Mouse (Mus musculus): ENCODE measurements around the gene Alcam. TPM values are rescaled to one million over a fixed set of nuclear protein-coding genes. Genes with fewer than 3 reads are reported as not detected.

Alcam gene
- polyA plus RNA-seq, 2 experiments, result 7.3 to 7.5 TPM

DNA sequence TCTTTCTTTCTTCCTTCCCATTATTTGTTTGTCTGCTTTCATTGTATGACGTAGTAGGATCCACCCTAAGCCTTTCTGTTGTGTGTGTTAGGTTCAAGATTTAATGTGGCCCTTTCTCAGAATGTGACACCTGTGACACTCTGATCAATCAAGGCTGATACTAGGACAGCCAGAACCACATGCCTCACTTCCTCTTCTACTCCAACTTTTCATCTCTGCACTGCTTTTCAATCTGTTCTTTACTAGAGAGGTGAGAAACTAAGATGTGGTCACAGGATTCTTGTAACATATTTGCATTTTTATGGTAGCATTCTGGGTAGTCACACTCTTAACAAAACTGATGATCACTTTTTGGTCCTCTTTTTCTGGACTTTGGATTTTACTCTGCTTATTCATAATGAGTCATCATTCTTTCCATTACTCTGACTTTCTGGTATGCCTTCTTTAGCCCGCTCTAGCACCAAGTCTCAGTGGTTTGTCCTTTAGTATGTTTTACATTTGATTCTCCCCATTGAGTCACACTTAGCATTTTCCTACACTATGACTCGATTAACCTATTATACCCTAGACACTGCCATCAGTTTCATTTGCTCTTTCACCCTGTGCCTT lies 161.3 kb downstream of the Alcam start:
- H3K36me3 ChIP-seq (replicated peaks; ENCODE audit: control insufficient read depth, insufficient read depth, low read depth), result no peaks in the 10 kb centered on the region
- no peaks in the 10 kb centered on the region for H3K4me1 ChIP-seq (replicated peaks; ENCODE audit: control insufficient read depth in 2 of 2, insufficient read depth in 2 of 2, low read length in 1 of 2)
- H3K9me3 ChIP-seq (ENCODE audit: control insufficient read depth, low read length), result no peaks in the 10 kb centered on the region
- H3K27me3 ChIP-seq (ENCODE audit: control insufficient read depth, insufficient read depth, low read length), result no peaks in the 10 kb centered on the region
- DNase-seq (ENCODE audit: low read depth in 3 of 3, low spot score in 3 of 3), result no peak
- H3K27ac ChIP-seq, result no peak overlapping the region
- no peak for ATAC-seq (ENCODE audit: insufficient read depth)
- 48% methylated on average over 3 of the region's 3 CpGs for WGBS (ENCODE audit: insufficient replicate concordance)
- no peak overlapping the region for H3K4me2 ChIP-seq (ENCODE audit: low read depth)
- H3K9ac ChIP-seq (replicated peaks), result no peak overlapping the region
- TF ChIP-seq CTCF (IDR thresholded peaks at IDR 0.05; ENCODE audit: low read depth), result no peak
- TF ChIP-seq EP300 (IDR thresholded peaks at IDR 0.05; ENCODE audit: low read depth), result no peak
- H3K4me3 ChIP-seq (ENCODE audit: insufficient read depth in 1 of 2, low read depth in 2 of 2, low read length in 2 of 2), result no peak overlapping the region

DNA sequence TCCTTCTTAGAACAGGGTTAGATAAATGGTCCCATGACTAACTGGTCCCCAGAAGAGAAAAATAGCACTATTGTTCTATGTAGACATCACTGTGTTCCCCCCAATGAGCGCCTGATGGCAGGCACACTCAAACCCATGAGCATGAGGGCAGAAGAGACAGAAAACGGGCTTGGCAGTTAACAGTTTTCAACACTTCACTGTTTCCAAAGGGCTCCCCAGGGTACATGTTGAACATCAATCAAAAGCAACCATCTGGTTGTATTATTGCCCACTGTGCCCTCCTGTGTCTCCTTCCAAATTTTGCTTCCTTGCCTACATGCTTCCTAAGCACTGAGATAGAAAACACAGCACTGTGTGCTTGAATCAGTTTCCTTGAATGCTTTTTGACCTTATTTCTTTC lies 173.7 kb downstream of the Alcam start:
- H3K27me3 ChIP-seq (ENCODE audit: control insufficient read depth, insufficient read depth, low read length), result no peaks in the 10 kb centered on the region
- H3K9me3 ChIP-seq (ENCODE audit: control insufficient read depth, low read length), result no peaks in the 10 kb centered on the region
- DNase-seq (ENCODE audit: low read depth in 3 of 3, low spot score in 3 of 3) (no peak), ATAC-seq (ENCODE audit: insufficient read depth) (no peak)
- no peak overlapping the region for H3K4me3 ChIP-seq (ENCODE audit: insufficient read depth in 1 of 2, low read depth in 2 of 2, low read length in 2 of 2)
- no peak overlapping the region for H3K4me2 ChIP-seq (ENCODE audit: low read depth)
- no peaks in the 10 kb centered on the region for H3K36me3 ChIP-seq (replicated peaks; ENCODE audit: control insufficient read depth, insufficient read depth, low read depth)
- no peak overlapping the region for H3K9ac ChIP-seq (replicated peaks)
- no peaks in the 10 kb centered on the region for H3K4me1 ChIP-seq (replicated peaks; ENCODE audit: control insufficient read depth in 2 of 2, insufficient read depth in 2 of 2, low read length in 1 of 2)
- no peak overlapping the region for H3K27ac ChIP-seq
- TF ChIP-seq CTCF (IDR thresholded peaks at IDR 0.05; ENCODE audit: low read depth) (no peak), EP300 (IDR thresholded peaks at IDR 0.05; ENCODE audit: low read depth) (no peak)
- 51% methylated on average over 2 of the region's 2 CpGs for WGBS (ENCODE audit: insufficient replicate concordance)

DNA sequence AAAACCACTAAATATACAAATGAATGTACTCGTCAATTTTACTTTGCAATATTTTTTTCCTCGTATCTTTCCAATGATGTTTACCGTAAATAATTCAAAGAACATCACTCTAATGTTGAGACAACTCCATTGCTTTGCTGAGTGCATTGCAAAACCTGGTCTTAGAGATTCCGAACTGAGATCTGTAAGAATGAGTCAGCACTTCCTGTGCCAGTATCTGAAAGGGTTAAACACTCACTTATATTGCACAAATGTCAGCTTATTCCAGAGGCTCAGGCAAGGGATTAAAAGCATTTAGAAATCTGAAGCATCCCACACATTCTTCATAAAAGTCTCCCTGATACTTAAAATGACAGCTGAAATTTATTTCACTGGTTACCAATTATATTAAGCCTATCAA lies 188.8 kb downstream of the Alcam start:
- Histone ChIP-seq H3K27me3 (ENCODE audit: control insufficient read depth, insufficient read depth, low read length) (no peaks in the 10 kb centered on the region), H3K9ac (replicated peaks) (no peak overlapping the region), H3K4me3 (ENCODE audit: insufficient read depth in 1 of 2, low read depth in 2 of 2, low read length in 2 of 2) (no peak overlapping the region), H3K27ac (no peak overlapping the region), H3K9me3 (ENCODE audit: control insufficient read depth, low read length) (no peaks in the 10 kb centered on the region), H3K4me1 (replicated peaks; ENCODE audit: control insufficient read depth in 2 of 2, insufficient read depth in 2 of 2, low read length in 1 of 2) (no peaks in the 10 kb centered on the region), H3K36me3 (replicated peaks; ENCODE audit: control insufficient read depth, insufficient read depth, low read depth) (no peaks in the 10 kb centered on the region), H3K4me2 (ENCODE audit: low read depth) (no peak overlapping the region)
- ATAC-seq (ENCODE audit: insufficient read depth) (no peak), DNase-seq (ENCODE audit: low read depth in 3 of 3, low spot score in 3 of 3) (no peak)
- WGBS (ENCODE audit: insufficient replicate concordance), result 54% methylated on average over 4 of the region's 4 CpGs
- TF ChIP-seq CTCF (IDR thresholded peaks at IDR 0.05; ENCODE audit: low read depth), result no peak
- no peak for TF ChIP-seq EP300 (IDR thresholded peaks at IDR 0.05; ENCODE audit: low read depth)

DNA sequence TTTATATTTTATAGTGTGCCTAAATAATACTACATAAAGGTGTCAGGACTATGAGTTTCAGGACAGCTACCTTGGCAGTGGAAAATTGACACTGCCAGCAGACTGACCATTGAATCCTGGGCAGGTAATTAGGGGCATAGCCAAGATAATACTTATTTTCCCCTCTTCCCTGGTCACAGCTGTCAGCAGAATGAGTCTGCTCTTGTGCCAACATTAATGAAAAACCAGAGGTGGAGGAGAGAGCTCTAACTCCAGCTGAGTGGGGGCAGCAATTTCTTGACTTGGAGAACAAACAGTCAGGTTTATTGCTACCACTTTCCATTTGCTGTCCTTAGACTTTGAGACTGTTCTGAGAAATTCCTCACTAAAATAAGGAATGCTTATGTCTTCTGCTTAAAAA lies 190.1 kb downstream of the Alcam start:
- Histone ChIP-seq H3K4me3 (ENCODE audit: insufficient read depth in 1 of 2, low read depth in 2 of 2, low read length in 2 of 2) (no peak overlapping the region), H3K9me3 (ENCODE audit: control insufficient read depth, low read length) (no peaks in the 10 kb centered on the region), H3K27me3 (ENCODE audit: control insufficient read depth, insufficient read depth, low read length) (no peaks in the 10 kb centered on the region), H3K4me1 (replicated peaks; ENCODE audit: control insufficient read depth in 2 of 2, insufficient read depth in 2 of 2, low read length in 1 of 2) (no peaks in the 10 kb centered on the region), H3K36me3 (replicated peaks; ENCODE audit: control insufficient read depth, insufficient read depth, low read depth) (no peaks in the 10 kb centered on the region), H3K9ac (replicated peaks) (no peak overlapping the region), H3K4me2 (ENCODE audit: low read depth) (no peak overlapping the region), H3K27ac (no peak overlapping the region)
- TF ChIP-seq CTCF (IDR thresholded peaks at IDR 0.05; ENCODE audit: low read depth) (no peak), EP300 (IDR thresholded peaks at IDR 0.05; ENCODE audit: low read depth) (no peak)
- ATAC-seq (ENCODE audit: insufficient read depth), result no peak
- DNase-seq (ENCODE audit: low read depth in 3 of 3, low spot score in 3 of 3), result no peak

DNA sequence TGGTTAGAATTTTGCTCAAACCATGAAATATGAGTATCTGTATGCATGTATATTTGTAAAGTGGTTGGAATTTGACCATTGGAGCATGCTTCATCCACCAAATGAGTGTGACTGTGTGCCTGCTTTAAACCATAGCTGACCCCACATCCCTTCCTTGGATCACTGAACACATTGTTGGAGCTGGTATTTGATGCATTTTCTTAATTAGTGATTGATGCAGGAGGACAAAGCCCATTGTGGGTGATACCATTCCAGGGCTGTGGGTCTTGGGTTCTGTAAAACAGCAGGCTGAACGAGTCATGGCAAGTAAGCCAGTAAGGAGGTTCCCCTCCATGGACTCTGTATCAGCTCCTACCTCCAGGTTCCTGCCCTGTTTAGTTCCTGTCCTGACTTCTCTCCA lies 191.3 kb downstream of the Alcam start:
- ATAC-seq (ENCODE audit: insufficient read depth), result no peak
- WGBS (ENCODE audit: insufficient replicate concordance), result 48% methylated on average over 1 of the region's 1 CpGs

More for the DNA sequence above, 191.3 kb downstream of the Alcam start:
- no peak for TF ChIP-seq CTCF (IDR thresholded peaks at IDR 0.05; ENCODE audit: low read depth)
- TF ChIP-seq EP300 (IDR thresholded peaks at IDR 0.05; ENCODE audit: low read depth), result no peak
- Histone ChIP-seq H3K4me3 (ENCODE audit: insufficient read depth in 1 of 2, low read depth in 2 of 2, low read length in 2 of 2) (no peak overlapping the region), H3K27ac (no peak overlapping the region), H3K4me1 (replicated peaks; ENCODE audit: control insufficient read depth in 2 of 2, insufficient read depth in 2 of 2, low read length in 1 of 2) (no peaks in the 10 kb centered on the region), H3K27me3 (ENCODE audit: control insufficient read depth, insufficient read depth, low read length) (no peaks in the 10 kb centered on the region), H3K9ac (replicated peaks) (no peak overlapping the region), H3K36me3 (replicated peaks; ENCODE audit: control insufficient read depth, insufficient read depth, low read depth) (no peaks in the 10 kb centered on the region), H3K4me2 (ENCODE audit: low read depth) (no peak overlapping the region), H3K9me3 (ENCODE audit: control insufficient read depth, low read length) (no peaks in the 10 kb centered on the region)
- no peak for DNase-seq (ENCODE audit: low read depth in 3 of 3, low spot score in 3 of 3)
